Mouse (Mus musculus) CH12.LX (cell line): ENCODE results near the gene H2-Aa. TPM values are rescaled to one million over a fixed set of nuclear protein-coding genes. Genes with fewer than 3 reads are reported as not detected.

ENCODE experiments used
- DNase-seq: peaks from one replicate; pipeline ENCODE4 v3.0.0-alpha.2; 2013; ENCODE audit errors: extremely low read depth
- H3K27ac ChIP-seq: 2 replicates; pipeline ENCODE4 v1.5.1; 2012; ENCODE audit warnings: low read depth, mild to moderate bottlenecking, control low read depth, moderate library complexity; ENCODE audit not compliant: insufficient read depth
- H3K27me3 ChIP-seq: replicated peaks from 2 replicates; pipeline ENCODE3; 2012; ENCODE audit warnings: inconsistent platforms
- H3K36me3 ChIP-seq, 2 experiments: replicated peaks in 1 of 2; 2 replicates each; pipeline versions ENCODE3 to v1.6.1; 2012; ENCODE audit warnings: inconsistent platforms in 1 of 2, low read length in 1 of 2, mild to moderate bottlenecking in 1 of 2, mixed read lengths in 1 of 2, moderate library complexity in 1 of 2; ENCODE audit not compliant: control insufficient read depth in 1 of 2, insufficient read depth in 1 of 2
- H3K4me1 ChIP-seq, 2 experiments: 2 replicates each; pipeline ENCODE4 v1.6.1; 2012; ENCODE audit warnings: inconsistent platforms in 1 of 2, moderate library complexity in 1 of 2; ENCODE audit not compliant: insufficient read depth in 2 of 2, control insufficient read depth in 1 of 2
- H3K4me2 ChIP-seq: 2 replicates; pipeline ENCODE4 v1.6.1; 2012; ENCODE audit warnings: low read depth, mild to moderate bottlenecking, control low read depth; ENCODE audit not compliant: poor library complexity, insufficient read depth, severe bottlenecking
- H3K4me3 ChIP-seq, 3 experiments: fragments of 150-350 bp in 1 of 3; sonication (generic) in 1 of 3; replicated peaks in 1 of 3; 2 replicates each; pipeline versions ENCODE3 to v1.5.1; 2011 to 2012; ENCODE audit warnings: low read depth in 2 of 3, low read length in 2 of 3, mild to moderate bottlenecking in 2 of 3, moderate library complexity in 2 of 3, control low read depth in 1 of 3, improper control_type of control experiment in 1 of 3, inconsistent platforms in 1 of 3, mixed read lengths in 1 of 3; ENCODE audit not compliant: poor library complexity in 1 of 3
- H3K79me2 ChIP-seq: replicated peaks from 2 replicates; pipeline ENCODE4 v1.6.1; 2012; ENCODE audit warnings: mild to moderate bottlenecking, moderate library complexity; ENCODE audit not compliant: control insufficient read depth, poor library complexity, insufficient read depth, severe bottlenecking; ENCODE audit errors: extremely low read depth
- H3K9ac ChIP-seq: 2 replicates; pipeline ENCODE4 v1.6.1; 2012; ENCODE audit warnings: low read depth, mild to moderate bottlenecking, control low read depth, moderate library complexity; ENCODE audit not compliant: insufficient read depth
- H3K9me3 ChIP-seq: replicated peaks from 2 replicates; pipeline ENCODE3; 2012; ENCODE audit warnings: low read length, inconsistent platforms, mixed read lengths
- BHLHE40 ChIP-seq: IDR thresholded peaks from 2 replicates; pipeline ENCODE4 v1.6.1; 2011; ENCODE audit warnings: mild to moderate bottlenecking, low read depth, low read length, improper control_type of control experiment
- CHD1 ChIP-seq: IDR thresholded peaks from 2 replicates; pipeline ENCODE4 v1.6.1; 2012; ENCODE audit warnings: low read depth, low read length, improper control_type of control experiment, inconsistent platforms
- E2F4 ChIP-seq: IDR thresholded peaks from 2 replicates; pipeline ENCODE4 v1.6.1; 2011; ENCODE audit warnings: low read depth, low read length, improper control_type of control experiment; ENCODE audit not compliant: insufficient replicate concordance
- ELF1 ChIP-seq: IDR thresholded peaks from 2 replicates; pipeline ENCODE4 v1.6.1; 2014; ENCODE audit warnings: low read depth, mild to moderate bottlenecking, inconsistent platforms, low read length, improper control_type of control experiment
- ETS1 ChIP-seq: conservative IDR thresholded peaks from 2 replicates; pipeline ENCODE4 v1.6.1; 2012; ENCODE audit warnings: low read depth, mild to moderate bottlenecking, inconsistent platforms, low read length, improper control_type of control experiment, moderate library complexity
- GABPA ChIP-seq: IDR thresholded peaks from 2 replicates; pipeline ENCODE4 v1.6.1; 2012; ENCODE audit warnings: low read depth, low read length, improper control_type of control experiment, inconsistent platforms; ENCODE audit not compliant: insufficient replicate concordance
- HCFC1 ChIP-seq: IDR thresholded peaks from 2 replicates; pipeline ENCODE4 v1.6.1; 2012; ENCODE audit warnings: low read depth, mild to moderate bottlenecking, inconsistent platforms, low read length, improper control_type of control experiment
- IRF4 ChIP-seq: IDR thresholded peaks from 2 replicates; pipeline ENCODE4 v1.6.1; 2014; ENCODE audit warnings: low read depth, mild to moderate bottlenecking, inconsistent platforms, low read length, improper control_type of control experiment
- JUND ChIP-seq: conservative IDR thresholded peaks from 2 replicates; pipeline ENCODE4 v1.6.1; 2011; ENCODE audit warnings: low read depth, low read length, improper control_type of control experiment
- KAT2A ChIP-seq: IDR thresholded peaks from 2 replicates; pipeline ENCODE4 v1.6.1; 2012; ENCODE audit warnings: low read length, improper control_type of control experiment, inconsistent platforms; ENCODE audit not compliant: insufficient replicate concordance
- MAFK ChIP-seq: IDR thresholded peaks from 2 replicates; pipeline ENCODE4 v1.6.1; 2011; ENCODE audit warnings: low read length, improper control_type of control experiment; ENCODE audit not compliant: insufficient replicate concordance
- MAX ChIP-seq: IDR thresholded peaks from 2 replicates; pipeline ENCODE4 v1.6.1; 2011; ENCODE audit warnings: low read length, improper control_type of control experiment
- MYC ChIP-seq: IDR thresholded peaks from 2 replicates; pipeline ENCODE4 v1.6.1; 2011; ENCODE audit warnings: low read depth, mild to moderate bottlenecking, improper control_type of control experiment, low read length
- NELFE ChIP-seq: IDR thresholded peaks from 2 replicates; pipeline ENCODE4 v1.6.1; 2011; ENCODE audit warnings: low read depth, low read length, improper control_type of control experiment
- NRF1 ChIP-seq: IDR thresholded peaks from 2 replicates; pipeline ENCODE4 v1.6.1; 2014; ENCODE audit warnings: low read depth, mild to moderate bottlenecking, inconsistent platforms, low read length, improper control_type of control experiment, moderate library complexity
- PAX5 ChIP-seq: IDR thresholded peaks from 2 replicates; pipeline ENCODE4 v1.6.1; 2012; ENCODE audit warnings: low read length, inconsistent platforms, mixed read lengths
- RAD21 ChIP-seq: IDR thresholded peaks from 2 replicates; pipeline ENCODE4 v1.6.1; 2011; ENCODE audit warnings: low read depth, mild to moderate bottlenecking, low read length, improper control_type of control experiment, moderate library complexity
- SIN3A ChIP-seq: IDR thresholded peaks from 2 replicates; pipeline ENCODE4 v1.6.1; 2012; ENCODE audit warnings: low read length, improper control_type of control experiment, inconsistent platforms
- USF1 ChIP-seq: IDR thresholded peaks from 2 replicates; pipeline ENCODE4 v1.6.1; 2014; ENCODE audit warnings: low read depth, mild to moderate bottlenecking, inconsistent platforms, low read length, improper control_type of control experiment
- USF2 ChIP-seq: conservative IDR thresholded peaks from 2 replicates; pipeline ENCODE4 v1.6.1; 2011; ENCODE audit warnings: low read depth, low read length, improper control_type of control experiment
- ZMIZ1 ChIP-seq: IDR thresholded peaks from 2 replicates; pipeline ENCODE4 v1.6.1; 2012; ENCODE audit warnings: low read depth, mild to moderate bottlenecking, inconsistent platforms, low read length, improper control_type of control experiment
- dilution Hi-C: fragments of 300-500 bp; cut with MboI; formaldehyde crosslinking; loops from 2 replicates; pipeline ENCODE4 v1.14.3; 2020; ENCODE audit warnings: low sequenced_read_pairs; ENCODE audit not compliant: extremely low pct_unique_long_range_greater_than_20kb, extremely low pct_ligation_motif_present
- in situ Hi-C: fragments of 300-500 bp; cut with MboI; formaldehyde crosslinking; loops from 3 replicates; pipeline ENCODE4 v1.14.3; 2019; ENCODE audit warnings: low sequenced_read_pairs, low pct_ligation_motif_present, low pct_unique_long_range_greater_than_20kb, mixed read lengths
- polyA plus RNA-seq: library from polyadenylated mRNA; unstranded; fragments of >175 nt; gene quantifications from 2 replicates; pipeline ENCODE4 v1.2.1, GENCODE M21; 2012; ENCODE audit warnings: low read depth; ENCODE audit not compliant: insufficient read length
- total RNA-seq, 2 experiments: library from RNA; depleted of rRNA; stranded (reverse); fragments of 300-350 nt in 1 of 2; fragments of >200 nt in 1 of 2; gene quantifications; 2 replicates each; pipeline ENCODE4 v1.2.3; 2012 to 2014

Gene H2-Aa
- total and polyA plus RNA-seq, 3 experiments = 385 to 958 (median 488) TPM

GRCm38 (mm10) chr17:34270230-34270629, 17.4 kb downstream of the H2-Aa start:
- DNase-seq = no peak
- Histone ChIP-seq H3K79me2 (no peaks in the 10 kb centered on the region), H3K9ac (no peak overlapping the region), H3K4me2 (no peak overlapping the region), H3K27ac (no peak overlapping the region), H3K4me3 (no peak overlapping the region), H3K9me3 (no peaks in the 10 kb centered on the region), H3K4me1 (peaks cover 0 to 19% of the 10 kb centered on the region in 2 experiments; a peak in 2 of 4 replicates), H3K36me3 (peaks cover 21 to 45% of the 10 kb centered on the region in 2 experiments), H3K27me3 (no peaks in the 10 kb centered on the region)
- in situ Hi-C loops (no loop called here), dilution Hi-C loops (no loop called here)
- no peak for TF ChIP-seq HCFC1
- no peak for TF ChIP-seq E2F4
- TF ChIP-seq MYC = no peak
- no peak for TF ChIP-seq ELF1
- TF ChIP-seq KAT2A = no peak
- no peak for TF ChIP-seq BHLHE40
- no peak for TF ChIP-seq MAX
- TF ChIP-seq CHD1 = no peak
- no peak for TF ChIP-seq ETS1
- TF ChIP-seq IRF4 = no peak
- no peak for TF ChIP-seq PAX5
- no peak for TF ChIP-seq GABPA
- TF ChIP-seq RAD21 = no peak
- no peak for TF ChIP-seq JUND
- TF ChIP-seq SIN3A = no peak
- no peak for TF ChIP-seq NELFE
- no peak for TF ChIP-seq NRF1
- no peak for TF ChIP-seq MAFK
- TF ChIP-seq USF1 = no peak
- TF ChIP-seq ZMIZ1 = no peak

- Histone ChIP-seq H3K9ac (no peak overlapping the region), H3K36me3 (peaks cover 21 to 49% of the 10 kb centered on the region in 2 experiments), H3K27ac (no peak overlapping the region), H3K4me3 (no peak overlapping the region), H3K4me1 (peaks cover 0 to 19% of the 10 kb centered on the region in 2 experiments; a peak in 2 of 4 replicates), H3K27me3 (no peaks in the 10 kb centered on the region), H3K9me3 (no peaks in the 10 kb centered on the region), H3K4me2 (no peak overlapping the region), H3K79me2 (no peaks in the 10 kb centered on the region)
- TF ChIP-seq USF2 (no peak), BHLHE40 (no peak)
- no peak for DNase-seq
- in situ Hi-C loops = no loop called here
- dilution Hi-C loops = no loop called here
Measured at GRCm38 (mm10) chr17:34269817-34270216, 17.8 kb downstream of the H2-Aa start.
